Mouse (Mus musculus) brain, adult 2 months (tissue): ENCODE data around the gene Cib4.

Source experiments
- DNase-seq: peaks from one replicate; pipeline ENCODE4 v3.0.0; 2011; ENCODE audit warnings: low read depth, low spot score

Cib4 gene

DNA sequence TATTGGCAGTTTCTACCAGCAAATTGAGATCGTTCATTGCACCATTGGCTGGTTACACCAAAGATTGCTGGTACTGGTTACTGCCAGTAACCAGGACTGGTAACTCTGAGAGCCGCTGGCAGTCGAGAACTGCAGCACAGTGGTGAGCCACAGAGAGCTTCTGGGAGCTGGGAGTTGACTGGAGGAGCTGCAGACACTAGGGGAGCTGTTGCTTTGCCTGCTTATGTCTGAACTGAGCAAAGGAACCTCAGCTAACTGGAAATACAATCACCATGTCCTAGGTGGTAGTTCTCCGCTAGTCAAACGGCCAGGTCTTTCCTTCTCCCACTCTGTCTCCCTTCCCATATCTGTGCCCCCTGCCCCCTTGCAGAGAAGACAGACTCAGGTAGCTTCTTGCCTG is 103.4 kb downstream of the Cib4 start:
- peak; percentile 66 for DNase-seq

DNA sequence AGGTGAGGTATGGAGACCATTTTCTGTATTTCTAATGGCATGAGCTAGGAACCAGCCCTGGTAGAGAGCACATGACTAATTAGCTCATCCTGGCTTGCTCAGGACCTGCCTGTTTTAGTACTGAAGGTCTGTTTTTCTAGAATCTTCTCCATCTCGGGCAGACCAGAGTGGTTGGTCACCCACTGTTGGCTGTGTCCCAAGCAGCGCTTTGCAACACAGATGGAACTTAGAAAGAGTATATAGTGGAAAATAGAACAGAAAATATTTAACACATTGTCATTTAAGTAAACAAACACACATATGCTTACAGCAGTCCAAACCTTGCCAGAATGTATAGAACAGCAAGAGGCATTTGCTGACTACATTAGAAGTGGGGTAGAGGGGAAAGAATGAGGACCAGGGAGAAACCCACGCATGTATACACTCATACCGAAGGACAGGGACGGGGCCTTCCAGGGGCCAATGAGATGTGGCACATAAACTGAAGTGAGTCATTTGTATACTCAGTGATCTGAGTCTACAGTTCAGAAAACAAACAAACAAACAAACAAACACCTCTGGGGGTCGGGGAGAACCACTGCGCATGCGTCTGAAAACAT is 105.2 kb downstream of the Cib4 start:
- no peak for DNase-seq

DNA sequence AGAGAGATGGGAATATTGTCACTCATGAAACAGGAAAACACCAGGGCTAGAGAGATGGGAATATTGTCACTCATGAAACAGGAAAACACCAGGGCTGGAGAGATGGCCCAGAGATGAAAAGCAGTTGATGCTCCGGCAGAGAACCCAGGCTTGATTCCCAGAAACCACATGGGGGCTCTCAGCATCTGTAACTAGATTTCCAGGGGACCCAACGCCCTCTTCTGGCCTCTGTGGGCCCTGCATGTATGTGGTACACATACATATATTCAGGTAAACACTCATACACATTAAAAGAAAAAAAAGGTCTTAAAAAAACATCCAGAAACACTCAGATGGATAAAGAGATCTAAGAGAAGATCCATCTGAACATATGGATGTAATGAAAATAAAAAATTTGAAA is 106.7 kb downstream of the Cib4 start:
- no peak for DNase-seq
